In genomic region chr10:34111964-34112738, GRCm38 (mm10) we compare ENCODE assay signal across 24 mouse cellular contexts. TPM values are rescaled to one million over a fixed set of nuclear protein-coding genes. Genes with fewer than 3 reads are reported as not detected.
A peak's percentile ranks its signal among the peaks of the same experiment; 100 is the strongest.
DNase-seq lines count a peak whose midpoint lies in the region; ATAC-seq and TF ChIP-seq lines count a peak whose summit lies in the region.
"Had no signal": no experiment of that assay in that cellular context is flagged by ENCODE, and none has a peak within 500 bp of the region (broad histone marks: within the 10 kb centered on the region; RNA-seq: fewer than 3 reads in every experiment).

No protein-coding gene starts in this region.

- DNase-seq in embryo, embryonic 10 days (ENCODE audit: low spot score) = peak; percentile 9
- DNase-seq in embryo, embryonic 9.5 days (ENCODE audit: extremely low spot score) = no peak
- DNase-seq in embryo, embryonic 10.5 days (ENCODE audit: low spot score) = peak; percentile 39
- DNase-seq in embryonic facial prominence, embryonic 14.5 days (ENCODE audit: low spot score) = peak; percentile 82
- DNase-seq in limb, embryonic 14.5 days (ENCODE audit: low spot score) = no peak
- DNase-seq in lung, postnatal 4 days = no peak
- no peak for DNase-seq in layer of hippocampus, postnatal 14 days (ENCODE audit: low spot score in 2 of 2)
- DNase-seq in adrenal gland, postnatal 10 days = no peak
- DNase-seq: cerebellum, adult 18-20 months; cerebellum, postnatal 25 days; forebrain, postnatal 0 days; kidney, adult 9 months; kidney, postnatal 25 days; lung, postnatal 36 days; thymus, postnatal 25 days had no signal

- ATAC-seq in embryonic facial prominence, embryonic 14.5 days (ENCODE audit: low read depth) = peak; percentile 71
- peak; percentile 26; the same call in 1 of the 2 replicates for ATAC-seq in limb, embryonic 14.5 days (ENCODE audit: low FRiP score, low read depth)
- ATAC-seq: forebrain, postnatal 0 days; intestine, embryonic 15.5 days had no signal

- H3K36me3 ChIP-seq in embryonic facial prominence, embryonic 14.5 days (ENCODE audit: control insufficient read depth, insufficient read depth, low read length) = no peaks in the 10 kb centered on the region
- H3K36me3 ChIP-seq in limb, embryonic 14.5 days (ENCODE audit: control insufficient read depth, insufficient read depth, low read length) = no peaks in the 10 kb centered on the region
- H3K36me3 ChIP-seq: forebrain, embryonic 10.5 days; hindbrain, embryonic 15.5 days; intestine, embryonic 15.5 days; liver, embryonic 15.5 days; lung, embryonic 15.5 days; neural tube, embryonic 15.5 days; stomach, embryonic 15.5 days had no signal

- H3K4me2 ChIP-seq in embryonic facial prominence, embryonic 14.5 days (ENCODE audit: low read depth, low read length) = no peak overlapping the region
- H3K4me2 ChIP-seq in limb, embryonic 14.5 days (replicated peaks; ENCODE audit: low read depth, low read length, severe bottlenecking) = no peak overlapping the region
- H3K4me2 ChIP-seq: hindbrain, embryonic 15.5 days; intestine, embryonic 15.5 days; liver, embryonic 15.5 days; lung, embryonic 15.5 days; neural tube, embryonic 15.5 days; stomach, embryonic 15.5 days had no signal

- H3K4me1 ChIP-seq in embryonic facial prominence, embryonic 14.5 days (ENCODE audit: control insufficient read depth, insufficient read depth, low read length) = peaks cover 6% of the 10 kb centered on the region; the same call in 1 of the 2 replicates
- H3K4me1 ChIP-seq in limb, embryonic 14.5 days (ENCODE audit: control insufficient read depth, insufficient read depth, low read length) = peaks cover 7% of the 10 kb centered on the region
- H3K4me1 ChIP-seq: forebrain, embryonic 10.5 days; hindbrain, embryonic 15.5 days; intestine, embryonic 15.5 days; liver, embryonic 15.5 days; lung, embryonic 15.5 days; neural tube, embryonic 15.5 days; stomach, embryonic 15.5 days had no signal

- no peaks in the 10 kb centered on the region for H3K27me3 ChIP-seq in embryonic facial prominence, embryonic 14.5 days (replicated peaks; ENCODE audit: control insufficient read depth, insufficient read depth, low read length)
- no peaks in the 10 kb centered on the region for H3K27me3 ChIP-seq in limb, embryonic 14.5 days (ENCODE audit: control insufficient read depth, insufficient read depth, low read length)
- H3K27me3 ChIP-seq: hindbrain, embryonic 15.5 days; intestine, embryonic 15.5 days; liver, embryonic 15.5 days; lung, embryonic 15.5 days; neural tube, embryonic 15.5 days; stomach, embryonic 15.5 days had no signal

- peak overlapping the region; percentile 74 for H3K27ac ChIP-seq in embryonic facial prominence, embryonic 14.5 days (replicated peaks; ENCODE audit: low read depth, low read length)
- H3K27ac ChIP-seq in limb, embryonic 14.5 days (replicated peaks; ENCODE audit: low read depth, low read length) = peak overlapping the region; percentile 21; the same call in 1 of the 2 replicates
- H3K27ac ChIP-seq: forebrain, embryonic 10.5 days; hindbrain, embryonic 15.5 days; intestine, embryonic 15.5 days; liver, embryonic 15.5 days; lung, embryonic 15.5 days; neural tube, embryonic 15.5 days; stomach, embryonic 15.5 days had no signal

- H3K9me3 ChIP-seq in embryonic facial prominence, embryonic 14.5 days (ENCODE audit: control insufficient read depth, low read length) = no peaks in the 10 kb centered on the region
- H3K9me3 ChIP-seq in limb, embryonic 14.5 days (ENCODE audit: control insufficient read depth, low read length) = no peaks in the 10 kb centered on the region
- H3K9me3 ChIP-seq: forebrain, embryonic 10.5 days; hindbrain, embryonic 15.5 days; intestine, embryonic 15.5 days; liver, embryonic 15.5 days; lung, embryonic 15.5 days; neural tube, embryonic 15.5 days; stomach, embryonic 15.5 days had no signal

- no peak overlapping the region for H3K4me3 ChIP-seq in embryonic facial prominence, embryonic 14.5 days (ENCODE audit: low read depth, low read length)
- H3K4me3 ChIP-seq in limb, embryonic 14.5 days (replicated peaks; ENCODE audit: low read length) = no peak overlapping the region
- H3K4me3 ChIP-seq: forebrain, embryonic 10.5 days; hindbrain, embryonic 15.5 days; intestine, embryonic 15.5 days; liver, embryonic 15.5 days; lung, embryonic 15.5 days; neural tube, embryonic 15.5 days; stomach, embryonic 15.5 days had no signal

- TF ChIP-seq POLR2A in limb, embryonic 14.5 days (IDR thresholded peaks at IDR 0.05; ENCODE audit: borderline replicate concordance, extremely low read depth, insufficient read depth, insufficient read length) = no peak

- no peak overlapping the region for H3K9ac ChIP-seq in embryonic facial prominence, embryonic 14.5 days (ENCODE audit: low read depth, low read length)
- no peak overlapping the region for H3K9ac ChIP-seq in limb, embryonic 14.5 days (ENCODE audit: low read depth, low read length, severe bottlenecking)
- H3K9ac ChIP-seq: forebrain, postnatal 0 days; hindbrain, embryonic 15.5 days; intestine, embryonic 15.5 days; liver, embryonic 15.5 days; lung, embryonic 15.5 days; neural tube, embryonic 15.5 days; stomach, embryonic 15.5 days had no signal

- 22% methylated on average over 4 of the region's 4 CpGs for WGBS in embryonic facial prominence, embryonic 14.5 days
- 55% methylated on average over 4 of the region's 4 CpGs for WGBS in limb, embryonic 14.5 days

RNA-seq across cellular contexts. Expression of gene Calhm6, which starts 15.6 kb away (rescaled TPM):
- 0.88 and 1.1 TPM in 2 replicates for polyA plus RNA-seq in embryonic facial prominence, embryonic 14.5 days (2014; fragmentation: Nextera tagmentation; extraction: Ambion mirVana)
- 1.2 and 1.7 TPM in 2 replicates for polyA plus RNA-seq in limb, embryonic 14.5 days (2012; rRNA removed)
- 0.96 and 1.5 TPM in 2 replicates for polyA plus RNA-seq in limb, embryonic 14.5 days (2014; fragmentation: Nextera tagmentation; extraction: Ambion mirVana)
- under 1 TPM; 0.60 TPM for total RNA-seq in layer of hippocampus, postnatal 14 days (2021)
- total RNA-seq in adrenal gland, postnatal 10 days (2021) = 1 to 10 TPM; 1.4 to 2.5 TPM

RNA-seq across cellular contexts. Expression of gene Calhm5, which starts 15.8 kb away (rescaled TPM):
- 1.4 TPM in 2 replicates for polyA plus RNA-seq in embryonic facial prominence, embryonic 14.5 days (2014; fragmentation: Nextera tagmentation; extraction: Ambion mirVana)
- polyA plus RNA-seq in limb, embryonic 14.5 days (2012; rRNA removed) = 0.27 and 0.29 TPM in 2 replicates
- polyA plus RNA-seq in limb, embryonic 14.5 days (2014; fragmentation: Nextera tagmentation; extraction: Ambion mirVana) = 0.51 and 0.54 TPM in 2 replicates
- total RNA-seq in layer of hippocampus, postnatal 14 days (2021) = 1 to 10 TPM; 3.4 to 3.9 TPM
- under 1 TPM; 0.27 to 0.39 TPM for total RNA-seq in adrenal gland, postnatal 10 days (2021)
- total RNA-seq: hematopoietic stem cell, adult 5-6 weeks; megakaryocyte-erythroid progenitor cell, adult 5-6 weeks had no signal

Comparison
In these comparisons a context has a peak if more than half of its experiments do, and no peak if none do; other contexts are left out.
1. DNase-seq: peak in embryo, embryonic 10 days (single experiment), embryo, embryonic 10.5 days (single experiment) and embryonic facial prominence, embryonic 14.5 days (single experiment); none in embryo, embryonic 9.5 days (single experiment), limb, embryonic 14.5 days (single experiment), lung, postnatal 4 days (0 of 2), layer of hippocampus, postnatal 14 days (0 of 2) and adrenal gland, postnatal 10 days (single experiment).